Mouse (Mus musculus) forebrain, embryonic 14.5 days (tissue): ENCODE data around the gene Eif5a. TPM values are rescaled to one million over a fixed set of nuclear protein-coding genes. Genes with fewer than 3 reads are reported as not detected.
"Not testable (repeated sequence)": the region's sequence is repeated elsewhere in the genome, so short reads cannot be mapped to it uniquely, and the experiment has no call there.

Experiments used
- ATAC-seq: fragments of 200-750 bp; cut with Nextera tagmentation; 2 replicates; pipeline ENCODE4 v1.8.0; 2017; ENCODE audit warnings: mild to moderate bottlenecking, moderate library complexity
- DNase-seq: peaks from one replicate; pipeline ENCODE4 v3.0.0-alpha.2; 2015; ENCODE audit warnings: low spot score
- H3K27ac ChIP-seq: fragments of 300-500 bp; sonication (generic); 2 replicates; pipeline ENCODE4 v1.5.1; 2014; ENCODE audit warnings: low read depth, mild to moderate bottlenecking, control low read depth, low read length, moderate library complexity
- H3K27me3 ChIP-seq: fragments of 300-500 bp; sonication (generic); replicated peaks from 2 replicates; pipeline ENCODE4 v1.6.1; 2014; ENCODE audit warnings: low read length, control low read depth, mixed read lengths; ENCODE audit not compliant: control insufficient read depth, insufficient read depth
- H3K36me3 ChIP-seq: fragments of 300-500 bp; sonication (generic); 2 replicates; pipeline ENCODE4 v1.6.1; 2014; ENCODE audit warnings: low read length, control low read depth; ENCODE audit not compliant: control insufficient read depth, insufficient read depth
- H3K4me1 ChIP-seq: fragments of 300-500 bp; sonication (generic); 2 replicates; pipeline ENCODE4 v1.6.1; 2014; ENCODE audit warnings: antibody characterized with exemption, low read length, control low read depth; ENCODE audit not compliant: control insufficient read depth, insufficient read depth
- H3K4me2 ChIP-seq: fragments of 300-500 bp; sonication (generic); 2 replicates; pipeline ENCODE4 v1.6.1; 2014; ENCODE audit warnings: mild to moderate bottlenecking, control low read depth, low read length
- H3K4me3 ChIP-seq: fragments of 300-500 bp; sonication (generic); 2 replicates; pipeline ENCODE4 v1.5.1; 2014; ENCODE audit warnings: low read depth, low read length, control low read depth
- H3K9ac ChIP-seq: fragments of 300-500 bp; sonication (generic); 2 replicates; pipeline ENCODE4 v1.6.1; 2014; ENCODE audit warnings: mild to moderate bottlenecking, low read length, control low read depth, moderate library complexity
- H3K9me3 ChIP-seq: fragments of 300-500 bp; sonication (generic); replicated peaks from 2 replicates; pipeline ENCODE4 v1.6.1; 2016; ENCODE audit warnings: low read length, control low read depth, mixed read lengths; ENCODE audit not compliant: control insufficient read depth
- WGBS: fragments of 180-500 bp; shearing (Covaris S2); extraction: QIAGEN DNeasy Blood & Tissue Kit; methylation state at CpG from one replicate; pipeline ENCODE4 v1.1.7; 2014; 5-methylcytosine and 5-hydroxymethylcytosine counted together
- polyA plus RNA-seq: library from polyadenylated mRNA; unstranded; fragments of >200 nt; fragmentation: Nextera tagmentation; extraction: Ambion mirVana; gene quantifications from 2 replicates; pipeline ENCODE4 v1.2.1, GENCODE M21; 2014

Eif5a gene
- polyA plus RNA-seq, 1 experiment from 2014 or later: 1,277 TPM

DNA sequence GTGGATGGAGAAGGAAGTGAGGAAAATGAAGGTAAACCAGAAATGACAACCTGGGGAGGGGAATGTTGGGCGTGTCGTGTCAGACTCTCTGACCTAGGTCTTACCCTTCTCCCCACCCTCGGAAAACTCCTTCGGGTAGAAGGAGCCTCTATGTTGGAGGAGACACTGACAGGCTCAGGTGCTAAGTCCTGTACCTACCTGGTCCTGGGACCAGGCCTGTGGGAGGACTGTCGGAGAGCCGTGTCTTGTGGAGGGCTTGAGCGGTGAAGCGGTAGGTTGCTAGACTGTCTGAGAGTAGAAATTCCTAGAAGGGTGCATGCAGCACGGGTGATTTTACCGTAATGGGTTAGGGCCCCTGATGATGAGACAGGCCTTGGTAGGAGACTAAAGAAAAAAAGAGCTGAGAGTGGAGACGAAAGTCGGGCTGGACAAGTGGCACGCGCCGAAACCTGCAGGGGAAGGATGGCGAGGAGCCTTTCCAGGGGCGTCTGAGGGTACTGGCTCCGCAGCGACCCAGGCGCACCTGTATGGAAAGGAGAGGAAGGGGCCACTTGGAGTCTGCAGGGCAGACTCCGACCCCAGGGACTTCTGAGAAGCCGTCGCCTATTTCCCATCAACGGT, 43.0 kb upstream of the Eif5a start, which contains the start of gene Cldn7:
Gene Cldn7, plus strand, starts transcription at position 130 of the 621 bp plus-strand sequence.
- 11% methylated on average over 24 of the region's 24 CpGs for WGBS
- ATAC-seq (no peak), DNase-seq (no peak)
- Histone ChIP-seq H3K27me3 (peaks cover 48% of the 10 kb centered on the region), H3K36me3 (peaks cover 20% of the 10 kb centered on the region), H3K9ac (no peak within 1 kb of the TSS), H3K4me3 (no peak within 1 kb of the TSS), H3K9me3 (no peaks in the 10 kb centered on the region), H3K4me2 (no peak within 1 kb of the TSS), H3K4me1 (no peaks in the 10 kb centered on the region), H3K27ac (no peak within 1 kb of the TSS)

DNA sequence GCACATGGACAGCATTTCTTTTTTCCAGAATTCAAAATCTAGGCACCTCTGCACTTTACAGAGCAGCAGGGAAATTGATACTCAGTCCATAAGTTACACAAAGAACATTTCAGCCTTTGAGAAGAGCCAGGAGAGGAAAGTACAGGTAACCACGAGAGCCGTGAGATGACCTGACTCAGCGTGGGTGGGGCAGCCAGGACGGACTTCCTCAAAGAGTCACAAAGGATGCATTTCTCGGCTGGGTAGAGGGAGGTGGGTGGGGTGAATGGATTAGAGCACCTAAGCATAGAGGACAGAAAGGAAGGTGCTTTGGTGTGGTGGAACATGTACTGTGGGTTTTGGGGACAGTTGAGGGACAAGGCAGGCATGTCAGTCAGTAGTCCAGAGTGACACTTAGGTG, 40.1 kb upstream of the Eif5a start:
- H3K27ac ChIP-seq: no peak overlapping the region
- H3K4me2 ChIP-seq: no peak overlapping the region
- no peak for DNase-seq
- H3K4me1 ChIP-seq: no peaks in the 10 kb centered on the region
- WGBS: 50% methylated on average over 5 of the region's 5 CpGs
- ATAC-seq: no peak
- peaks cover 37% of the 10 kb centered on the region for H3K27me3 ChIP-seq
- no peak overlapping the region for H3K4me3 ChIP-seq
- no peaks in the 10 kb centered on the region for H3K9me3 ChIP-seq
- no peaks in the 10 kb centered on the region for H3K36me3 ChIP-seq
- H3K9ac ChIP-seq: no peak overlapping the region

DNA sequence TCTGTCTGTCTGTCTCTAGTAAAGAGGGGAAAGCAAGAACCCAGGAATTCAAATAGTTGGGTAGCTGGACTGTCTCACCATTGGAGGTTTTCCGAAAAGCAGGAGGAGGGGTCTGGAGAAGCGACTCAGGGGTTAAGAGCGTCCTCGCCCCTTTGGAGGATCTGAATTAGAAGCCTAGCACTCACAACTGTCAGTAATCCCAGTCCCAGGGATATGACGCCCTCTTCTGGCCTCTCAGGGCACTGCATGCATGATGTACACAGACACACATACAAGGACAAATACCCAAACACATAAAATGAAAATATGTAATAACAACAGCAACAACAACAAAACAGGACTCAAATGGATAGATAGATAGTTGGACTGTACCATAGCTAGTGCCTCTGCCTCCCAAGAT, 38.9 kb upstream of the Eif5a start:
- no peak overlapping the region for H3K4me2 ChIP-seq
- no peak for DNase-seq
- no peak overlapping the region for H3K4me3 ChIP-seq
- 27% methylated on average over 5 of the region's 5 CpGs for WGBS
- ATAC-seq: no peak
- no peak overlapping the region for H3K9ac ChIP-seq
- H3K36me3 ChIP-seq: no peaks in the 10 kb centered on the region
- no peaks in the 10 kb centered on the region for H3K9me3 ChIP-seq
- no peaks in the 10 kb centered on the region for H3K4me1 ChIP-seq
- H3K27me3 ChIP-seq: peaks cover 25% of the 10 kb centered on the region
- H3K27ac ChIP-seq: no peak overlapping the region

DNA sequence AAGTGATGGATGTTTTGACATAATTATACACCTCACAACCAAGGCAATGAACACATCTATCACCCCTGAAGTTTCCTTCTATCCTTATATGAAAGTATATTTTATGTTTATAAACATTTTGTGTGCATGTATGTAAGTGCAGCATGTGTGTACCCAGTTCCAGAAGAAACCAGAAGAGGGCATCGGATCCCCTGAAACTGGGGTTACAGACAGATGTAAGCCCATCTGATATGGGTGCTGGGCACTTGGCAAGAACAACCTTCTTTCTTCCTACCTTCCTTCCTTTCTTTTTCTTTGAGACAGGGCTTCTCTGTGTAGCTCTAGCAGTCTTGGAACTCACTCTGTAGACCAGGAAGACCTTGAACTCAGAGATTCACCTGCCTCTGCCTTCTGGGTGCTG, 34.5 kb upstream of the Eif5a start:
- no peak for ATAC-seq
- Histone ChIP-seq H3K4me1 (no peaks in the 10 kb centered on the region), H3K4me3 (no peak overlapping the region), H3K4me2 (no peak overlapping the region), H3K27me3 (no peaks in the 10 kb centered on the region), H3K9me3 (no peaks in the 10 kb centered on the region), H3K27ac (no peak overlapping the region), H3K36me3 (no peaks in the 10 kb centered on the region), H3K9ac (no peak overlapping the region)
- 91% methylated on average over 1 of the region's 1 CpGs for WGBS
- no peak for DNase-seq

DNA sequence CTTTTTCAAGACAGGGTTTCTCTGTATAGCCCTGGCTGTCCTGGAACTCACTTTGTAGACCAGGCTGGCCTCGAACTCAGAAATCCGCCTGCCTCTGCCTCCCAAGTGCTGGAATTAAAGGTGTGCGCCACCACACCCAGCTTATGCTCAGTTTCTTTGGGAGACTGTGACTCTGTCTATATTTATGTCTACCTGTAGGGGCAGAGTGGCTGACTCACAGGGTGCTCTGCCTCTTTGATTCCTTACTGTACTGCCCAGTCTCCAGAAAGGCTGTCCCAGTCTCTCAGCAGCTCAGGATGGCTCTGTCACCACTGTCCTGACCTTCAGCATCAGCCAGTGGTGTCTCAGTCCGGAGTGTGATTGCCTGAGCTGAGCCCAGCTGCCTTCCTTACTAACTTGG, 33.9 kb upstream of the Eif5a start:
- not testable (repeated sequence) for H3K9me3 ChIP-seq, ATAC-seq, DNase-seq, H3K36me3 ChIP-seq, H3K27me3 ChIP-seq, H3K27ac ChIP-seq, H3K4me2 ChIP-seq, H3K4me3 ChIP-seq, H3K4me1 ChIP-seq, H3K9ac ChIP-seq
- WGBS: 75% methylated on average over 4 of the region's 4 CpGs

DNA sequence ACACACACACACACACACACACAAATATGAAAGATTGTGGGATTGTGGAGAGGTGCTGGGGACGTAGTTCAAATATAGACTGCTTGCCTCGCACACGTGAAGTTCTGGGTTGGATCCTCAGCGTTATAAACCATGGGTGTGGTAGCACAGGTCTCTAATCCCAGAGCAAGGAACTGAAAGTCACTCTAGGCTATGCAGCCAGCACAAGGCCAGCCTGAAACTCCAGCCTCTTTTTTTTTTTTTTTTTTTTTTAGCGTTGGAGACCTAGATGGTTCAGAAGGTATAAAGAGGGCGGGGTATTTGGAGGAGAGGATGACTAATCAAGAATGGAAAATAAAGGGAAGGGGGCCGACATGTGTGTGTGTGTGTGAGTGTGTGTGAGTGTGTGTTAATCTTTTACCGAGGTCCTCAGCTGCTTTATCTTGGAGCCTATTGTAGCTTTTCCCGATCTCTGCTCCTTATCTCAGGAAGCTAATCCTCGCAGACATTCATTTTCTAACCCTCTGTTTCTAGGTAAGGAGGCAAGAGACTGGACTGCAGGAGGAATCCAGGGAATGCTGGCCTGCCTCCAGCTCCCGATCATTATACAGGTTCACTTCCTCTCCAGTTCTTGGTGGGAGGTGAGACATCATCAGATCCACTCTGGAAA, 31.6 kb upstream of the Eif5a start:
- ATAC-seq: no peak
- WGBS: 70% methylated on average over 11 of the region's 11 CpGs

DNA sequence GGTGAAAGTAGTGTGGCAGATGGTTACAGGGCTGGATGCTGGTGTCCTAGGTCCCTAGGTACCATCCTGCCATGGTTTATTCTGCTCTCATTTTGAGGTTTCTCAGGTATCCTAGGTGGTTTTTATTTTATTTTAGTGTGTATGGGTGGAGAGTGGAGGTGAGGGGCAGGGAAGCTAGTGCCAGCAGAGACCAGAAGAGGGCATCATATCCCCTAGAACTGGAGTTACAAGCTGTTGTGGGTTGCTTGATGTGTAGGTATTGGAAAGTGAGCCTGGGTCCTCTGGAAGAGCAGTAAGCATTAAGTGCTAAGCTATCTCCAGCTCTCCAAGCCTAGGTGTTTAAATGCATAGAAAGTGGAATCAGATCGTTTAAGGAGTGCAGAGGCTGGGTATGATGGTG, 30.5 kb upstream of the Eif5a start:
- H3K27ac ChIP-seq: no peak overlapping the region
- ATAC-seq (no peak), DNase-seq (no peak)
- H3K27me3 ChIP-seq: no peaks in the 10 kb centered on the region
- 47% methylated on average over 1 of the region's 1 CpGs for WGBS
- no peaks in the 10 kb centered on the region for H3K36me3 ChIP-seq
- H3K4me2 ChIP-seq: no peak overlapping the region
- H3K4me1 ChIP-seq: peaks cover 10% of the 10 kb centered on the region
- H3K4me3 ChIP-seq: no peak overlapping the region
- H3K9ac ChIP-seq: no peak overlapping the region
- no peaks in the 10 kb centered on the region for H3K9me3 ChIP-seq

More for the DNA sequence above, 31.6 kb upstream of the Eif5a start:
- no peaks in the 10 kb centered on the region for H3K9me3 ChIP-seq
- H3K27ac ChIP-seq: no peak overlapping the region
- no peak overlapping the region for H3K4me2 ChIP-seq
- no peaks in the 10 kb centered on the region for H3K36me3 ChIP-seq
- H3K4me1 ChIP-seq: peaks cover 4% of the 10 kb centered on the region
- H3K27me3 ChIP-seq: no peaks in the 10 kb centered on the region
- no peak overlapping the region for H3K9ac ChIP-seq
- H3K4me3 ChIP-seq: no peak overlapping the region
- no peak for DNase-seq

DNA sequence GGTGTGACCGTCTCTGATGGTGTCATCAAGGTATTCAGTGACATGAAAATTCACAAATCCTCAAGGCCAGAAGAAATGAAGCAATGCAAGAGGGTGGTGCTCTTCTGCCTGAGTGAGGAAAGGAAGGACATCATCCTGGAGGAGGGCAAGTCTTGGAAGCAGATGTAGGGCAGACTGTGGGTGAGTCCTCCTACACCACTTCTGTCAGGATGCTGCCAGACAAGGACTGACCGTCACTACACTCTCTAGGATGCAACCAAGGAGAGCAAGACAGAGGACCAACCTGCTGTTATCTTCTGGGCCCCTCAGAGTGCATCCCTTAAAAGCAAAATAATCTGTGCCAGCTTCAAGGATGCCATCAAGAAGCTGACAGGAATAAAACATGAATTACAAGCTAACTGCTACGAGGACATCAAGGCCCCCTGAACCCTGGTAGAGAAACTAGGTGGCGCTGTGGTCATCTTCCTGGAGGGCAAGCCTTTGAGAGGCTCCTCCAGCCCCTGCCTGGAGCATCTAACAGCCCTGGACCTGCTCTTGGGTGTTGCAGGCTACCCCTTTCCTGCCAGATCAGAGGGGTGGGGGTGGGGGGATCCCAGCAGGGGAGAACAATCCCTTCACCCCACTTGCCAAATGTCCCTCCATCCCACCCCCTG, 29.2 kb upstream of the Eif5a start:
- no peak overlapping the region for H3K4me3 ChIP-seq
- H3K9ac ChIP-seq: no peak overlapping the region
- WGBS: 39% methylated on average over 4 of the region's 4 CpGs
- H3K27me3 ChIP-seq: no peaks in the 10 kb centered on the region
- no peak overlapping the region for H3K27ac ChIP-seq
- ATAC-seq (no peak), DNase-seq (no peak)
- H3K4me1 ChIP-seq: peaks cover 10% of the 10 kb centered on the region
- no peaks in the 10 kb centered on the region for H3K36me3 ChIP-seq
- no peak overlapping the region for H3K4me2 ChIP-seq
- no peaks in the 10 kb centered on the region for H3K9me3 ChIP-seq

DNA sequence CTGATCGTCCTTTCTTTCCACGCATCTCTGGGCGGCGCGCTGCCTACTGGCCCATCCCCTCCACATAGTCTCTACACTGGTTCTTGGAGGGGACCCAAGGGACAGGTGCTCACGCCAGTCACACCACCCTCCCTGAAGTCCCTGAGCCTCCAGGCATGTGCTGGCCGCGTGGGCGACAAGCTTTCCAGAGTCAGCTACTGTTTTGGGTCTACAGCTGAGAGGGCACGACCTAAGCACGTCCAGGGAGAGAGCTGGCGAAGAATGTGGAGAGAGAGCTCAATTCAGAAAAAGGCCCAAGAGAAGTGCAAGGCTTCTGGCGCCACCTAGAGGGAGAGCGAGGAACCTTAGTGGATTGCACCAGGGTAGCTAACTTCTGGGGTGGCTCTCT, 27.0 kb upstream of the Eif5a start:
- DNase-seq (peak; percentile 90), ATAC-seq (peak; percentile 63)
- Histone ChIP-seq H3K4me1 (peaks cover 10% of the 10 kb centered on the region), H3K9ac (peak overlapping the region; percentile 59), H3K4me2 (peak overlapping the region; percentile 59), H3K9me3 (no peaks in the 10 kb centered on the region), H3K27me3 (no peaks in the 10 kb centered on the region), H3K27ac (peak overlapping the region; percentile 80), H3K4me3 (peak overlapping the region; percentile 43), H3K36me3 (peaks cover 8% of the 10 kb centered on the region)
- WGBS: 0% methylated on average over 14 of the region's 14 CpGs
